Mouse (Mus musculus): Measurements from ENCODE around the gene Rsrc1.
"Not testable (repeated sequence)": the region's sequence is repeated elsewhere in the genome, so short reads cannot be mapped to it uniquely, and the experiment has no call there.

The Rsrc1 gene

GRCm38 (mm10) chr3:66983481-66983880, 2.3 kb downstream of the Rsrc1 start:
- no peak for DNase-seq (ENCODE audit: extremely low read depth, insufficient read length, low spot score)

DNA sequence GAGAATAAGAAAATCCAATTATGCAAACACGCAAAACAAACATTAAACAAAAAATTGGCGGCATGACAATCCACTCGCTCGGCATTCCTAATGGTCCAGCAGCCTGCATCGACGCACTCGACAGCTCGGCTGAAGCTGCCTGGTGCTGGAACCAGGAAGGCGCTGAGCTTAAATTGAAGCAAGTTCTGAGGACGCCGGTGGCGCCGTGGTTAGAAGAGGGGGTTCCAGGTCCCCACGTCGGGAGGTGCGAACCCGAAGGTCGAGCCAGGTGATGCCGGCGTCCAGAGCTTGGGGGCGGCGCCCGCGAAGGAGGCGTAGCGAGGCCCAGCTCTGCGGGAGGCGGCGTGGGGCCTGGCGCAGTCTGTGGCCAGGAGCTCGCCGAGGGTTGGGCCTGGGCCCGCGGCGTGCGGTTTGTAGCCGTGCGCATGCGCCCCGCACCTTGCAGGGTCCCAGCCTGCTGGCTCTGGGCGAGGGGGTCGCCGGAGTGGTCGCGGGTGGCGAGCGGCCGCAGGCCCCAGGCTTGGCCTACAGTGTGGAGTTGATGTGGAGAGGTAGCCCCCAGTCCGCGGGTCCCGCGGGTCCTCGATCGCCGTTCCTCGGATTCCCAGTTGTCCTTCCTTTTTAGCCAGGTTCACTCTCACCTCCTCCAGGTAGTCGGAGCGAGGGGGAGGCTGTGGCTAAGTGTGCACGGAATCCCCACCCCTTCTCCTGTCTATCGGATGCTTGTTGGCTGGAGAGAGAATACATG, 4.5 kb downstream of the Rsrc1 start:
- DNase-seq (ENCODE audit: extremely low read depth, insufficient read length, low spot score) = peak; percentile 91

GRCm38 (mm10) chr3:66986287-66986560, 5.0 kb downstream of the Rsrc1 start:
- no peak for DNase-seq (ENCODE audit: extremely low read depth, insufficient read length, low spot score)

- no peak for DNase-seq (ENCODE audit: extremely low read depth, insufficient read length, low spot score)
Measured at GRCm38 (mm10) chr3:66996820-66997219, 15.6 kb downstream of the Rsrc1 start.

- no peak for DNase-seq (ENCODE audit: extremely low read depth, insufficient read length, low spot score)
Measured at GRCm38 (mm10) chr3:67036387-67037062, 55.3 kb downstream of the Rsrc1 start.

GRCm38 (mm10) chr3:67059755-67060154, 78.6 kb downstream of the Rsrc1 start:
- DNase-seq (ENCODE audit: extremely low read depth, insufficient read length, low spot score) = no peak

DNA sequence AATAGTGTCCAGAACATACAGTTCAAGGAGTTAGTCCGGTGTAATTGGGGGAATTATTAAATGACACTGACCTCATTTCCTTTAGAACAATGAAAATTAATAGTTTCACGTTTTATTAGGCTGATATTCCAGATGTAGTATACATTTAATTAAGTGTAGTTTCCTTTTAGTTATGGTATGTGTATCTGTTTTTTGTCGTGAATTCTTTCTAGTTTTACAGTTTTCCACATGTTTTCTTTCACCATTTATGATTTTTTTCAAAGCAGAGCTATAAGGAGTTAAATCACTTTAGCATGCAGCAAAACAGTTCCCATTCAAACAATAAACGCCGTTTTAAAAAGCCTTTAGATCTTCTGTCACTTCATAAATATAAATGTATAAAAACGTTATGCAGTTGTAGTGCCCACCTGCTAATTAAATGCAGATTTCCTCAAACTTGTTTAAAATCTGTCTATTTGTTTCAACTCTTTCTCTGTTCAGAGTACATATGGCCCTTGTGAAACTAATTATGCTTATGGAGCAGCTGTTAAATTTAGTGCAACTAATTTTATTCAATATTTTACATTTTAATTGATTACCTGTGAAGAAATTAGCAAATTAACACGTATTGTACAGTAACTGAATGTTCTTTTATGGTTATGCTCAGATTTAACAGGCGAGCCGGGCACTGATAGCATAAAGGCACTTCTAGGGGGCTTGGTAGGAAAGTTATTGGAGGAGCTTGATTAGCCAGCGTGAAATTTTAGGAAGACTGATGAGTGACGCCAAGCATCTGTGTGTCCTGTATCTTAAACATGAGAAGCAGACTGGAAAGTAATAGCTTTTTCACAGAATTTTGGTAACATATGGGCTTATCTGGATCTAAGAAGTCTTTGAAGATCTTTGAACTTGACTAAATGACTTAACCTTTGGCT, 89.6 kb downstream of the Rsrc1 start:
- DNase-seq (ENCODE audit: extremely low read depth, insufficient read length, low spot score) = no peak

- not testable (repeated sequence) for DNase-seq (ENCODE audit: extremely low read depth, insufficient read length, low spot score)
Measured at GRCm38 (mm10) chr3:67073653-67074052, 92.5 kb downstream of the Rsrc1 start.

GRCm38 (mm10) chr3:67075484-67075883, 94.3 kb downstream of the Rsrc1 start:
- DNase-seq (ENCODE audit: extremely low read depth, insufficient read length, low spot score) = no peak

DNA sequence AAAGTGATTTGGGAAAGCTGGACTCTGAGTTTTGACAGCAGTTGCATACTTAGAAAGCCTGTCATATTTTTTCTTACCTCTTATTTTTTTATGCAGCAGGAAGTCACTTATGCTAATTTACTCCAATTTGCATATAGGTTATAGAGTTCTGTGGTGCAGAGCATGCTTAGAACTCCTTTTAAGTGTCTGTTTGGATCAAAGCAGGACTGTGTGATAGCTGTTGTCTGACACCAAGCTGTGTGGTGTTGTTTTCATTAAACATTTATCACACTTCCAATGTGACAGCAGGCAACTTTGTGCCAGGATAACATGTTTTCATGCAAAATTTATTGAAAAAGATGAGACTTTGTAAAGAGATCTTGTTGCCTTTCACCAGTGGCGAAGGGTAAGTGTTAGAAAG, 103.6 kb downstream of the Rsrc1 start:
- no peak for DNase-seq (ENCODE audit: extremely low read depth, insufficient read length, low spot score)

- no peak for DNase-seq (ENCODE audit: extremely low read depth, insufficient read length, low spot score)
Measured at GRCm38 (mm10) chr3:67108428-67108827, 127.2 kb downstream of the Rsrc1 start.

GRCm38 (mm10) chr3:67116317-67116716, 135.1 kb downstream of the Rsrc1 start:
- no peak for DNase-seq (ENCODE audit: extremely low read depth, insufficient read length, low spot score)

- DNase-seq (ENCODE audit: extremely low read depth, insufficient read length, low spot score) = no peak
Measured at GRCm38 (mm10) chr3:67132521-67132920, 151.3 kb downstream of the Rsrc1 start.

DNA sequence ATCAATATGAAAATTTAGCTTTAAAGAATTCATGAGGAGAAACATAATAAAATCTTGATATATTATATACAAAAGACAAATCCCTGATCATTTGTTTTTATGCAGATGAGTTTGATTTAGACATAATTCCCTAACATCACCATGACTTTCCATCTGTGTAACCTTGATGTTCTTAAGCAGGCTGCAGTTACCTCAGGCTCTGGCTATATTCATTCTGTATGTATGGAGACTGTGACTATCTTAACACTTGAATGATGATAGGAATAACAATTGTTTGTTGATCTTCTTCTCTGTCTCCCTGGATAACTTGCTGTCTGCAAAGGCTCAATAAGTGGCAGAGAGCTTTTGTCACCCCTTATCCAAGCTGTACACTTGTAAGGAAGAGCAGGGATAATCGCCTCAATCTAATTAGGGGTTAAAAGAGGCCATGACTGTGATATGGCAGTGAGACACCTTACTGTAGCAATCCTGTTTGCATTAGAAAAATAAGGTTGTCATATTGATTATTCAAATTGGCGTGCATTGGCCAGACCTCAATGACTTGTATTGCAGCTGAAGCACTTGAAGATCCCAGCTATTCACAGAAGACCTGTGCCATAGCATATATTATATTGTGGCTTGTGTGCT, 154.7 kb downstream of the Rsrc1 start:
- no peak for DNase-seq (ENCODE audit: extremely low read depth, insufficient read length, low spot score)

DNA sequence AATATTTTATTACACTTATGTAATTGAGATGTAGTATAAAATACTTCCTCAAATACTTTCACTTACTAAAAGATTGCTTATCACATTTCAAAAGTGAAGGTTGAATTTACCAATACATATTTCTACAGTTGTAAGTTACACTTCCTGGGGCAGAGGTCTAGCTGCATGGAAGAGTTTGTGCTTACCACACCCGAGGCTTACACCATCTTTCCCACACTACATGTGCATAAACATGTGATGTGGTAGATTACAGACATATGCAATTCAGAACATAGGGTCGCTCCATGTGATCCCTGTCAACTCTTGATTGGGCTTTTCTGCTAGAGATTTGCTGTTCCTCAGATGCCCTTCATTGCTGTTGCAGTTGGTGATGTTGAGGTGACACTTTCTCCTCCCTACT, 163.8 kb downstream of the Rsrc1 start:
- DNase-seq (ENCODE audit: extremely low read depth, insufficient read length, low spot score) = no peak

GRCm38 (mm10) chr3:67146280-67146679, 165.1 kb downstream of the Rsrc1 start:
- no peak for DNase-seq (ENCODE audit: extremely low read depth, insufficient read length, low spot score)

GRCm38 (mm10) chr3:67147246-67147645, 166.1 kb downstream of the Rsrc1 start:
- no peak for DNase-seq (ENCODE audit: extremely low read depth, insufficient read length, low spot score)

DNA sequence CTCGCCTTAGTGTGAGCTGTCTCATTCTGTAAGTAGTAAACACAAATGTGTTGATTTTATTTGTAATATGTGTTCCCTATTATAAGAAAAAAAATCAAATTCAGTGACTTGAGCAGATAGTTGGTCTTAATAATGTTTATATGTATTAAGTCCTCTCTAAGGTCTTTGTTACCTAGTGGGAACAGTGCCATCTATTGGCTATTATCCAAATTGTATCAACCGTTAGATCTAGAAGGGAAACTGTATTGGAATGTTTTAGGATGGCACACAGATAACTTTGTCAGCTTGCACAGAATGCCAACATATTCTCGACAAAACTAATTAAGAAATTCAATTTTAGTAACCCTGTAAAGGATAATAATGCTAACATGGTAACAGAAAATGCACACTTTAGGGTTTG, 216.0 kb downstream of the Rsrc1 start:
- DNase-seq (ENCODE audit: extremely low read depth, insufficient read length, low spot score) = no peak

GRCm38 (mm10) chr3:67213047-67213457, 231.9 kb downstream of the Rsrc1 start:
- DNase-seq (ENCODE audit: extremely low read depth, insufficient read length, low spot score) = no peak

GRCm38 (mm10) chr3:67232617-67233241, 251.5 kb downstream of the Rsrc1 start:
- no peak for DNase-seq (ENCODE audit: extremely low read depth, insufficient read length, low spot score)

DNA sequence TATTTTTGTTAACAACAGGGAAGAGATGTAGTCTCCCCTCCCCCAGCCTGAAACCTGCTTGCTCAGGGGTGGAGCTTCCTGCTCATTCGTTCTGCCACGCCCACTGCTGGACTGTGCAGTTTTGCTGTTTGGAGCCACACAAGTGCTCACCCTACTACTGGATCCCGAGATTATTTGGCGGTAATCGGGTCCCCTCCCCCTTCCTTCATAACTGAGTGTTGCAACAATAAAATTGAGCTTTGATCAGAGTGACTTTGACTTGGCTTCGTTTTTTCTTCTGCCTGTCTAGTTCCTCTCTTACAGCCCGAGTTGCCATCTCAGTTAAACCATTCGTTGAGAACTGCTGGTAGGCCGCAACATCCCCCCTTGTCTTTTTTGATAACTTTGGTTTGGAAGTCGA, 261.3 kb downstream of the Rsrc1 start:
- DNase-seq (ENCODE audit: extremely low read depth, insufficient read length, low spot score) = not testable (repeated sequence)

Measured in 3134 (cell line).